Mouse (Mus musculus): ENCODE data around the gene Gtf3c2. TPM values are rescaled to one million over a fixed set of nuclear protein-coding genes. Genes with fewer than 3 reads are reported as not detected.

Gene Gtf3c2
- polyA plus RNA-seq, 1 experiment from 2014 or later = 78.1 TPM

DNA sequence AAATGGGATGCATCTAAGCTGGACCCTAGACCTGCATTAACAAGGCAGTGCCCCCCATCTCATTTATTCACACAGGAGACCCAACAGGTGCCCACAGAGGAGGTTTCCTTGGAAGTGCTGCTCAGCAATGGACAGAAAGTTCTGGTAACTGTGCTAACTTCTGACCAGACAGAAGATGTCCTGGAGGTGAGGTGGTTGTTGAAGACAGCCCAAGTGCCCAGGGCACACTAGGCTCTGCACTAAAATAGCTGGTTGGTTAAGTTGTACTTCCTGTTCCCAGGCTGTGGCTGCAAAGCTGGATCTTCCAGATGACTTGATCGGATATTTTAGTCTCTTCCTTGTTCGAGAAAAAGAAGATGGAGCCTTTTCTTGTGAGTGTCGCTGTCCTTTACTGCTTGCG is 15.7 kb upstream of the Gtf3c2 start:
- no peak for ATAC-seq
- no peak overlapping the region for H3K4me2 ChIP-seq (replicated peaks)
- WGBS = 93% methylated on average over 4 of the region's 4 CpGs
- H3K9ac ChIP-seq (replicated peaks) = no peak overlapping the region
- no peak overlapping the region for H3K27ac ChIP-seq
- no peak overlapping the region for H3K4me3 ChIP-seq (replicated peaks)
- H3K36me3 ChIP-seq = peaks cover 68% of the 10 kb centered on the region
- H3K4me1 ChIP-seq (replicated peaks) = peaks cover 31% of the 10 kb centered on the region
- no peaks in the 10 kb centered on the region for H3K27me3 ChIP-seq
- H3K9me3 ChIP-seq = peaks cover 5% of the 10 kb centered on the region

GRCm38 (mm10) chr5:31194486-31195485 is 14.8 kb upstream of the Gtf3c2 start:
- Histone ChIP-seq H3K27ac (no peak overlapping the region), H3K36me3 (peaks cover 68% of the 10 kb centered on the region), H3K9me3 (no peaks in the 10 kb centered on the region), H3K27me3 (no peaks in the 10 kb centered on the region), H3K9ac (replicated peaks) (no peak overlapping the region; the same call in 1 of the 2 replicates), H3K4me3 (replicated peaks) (peak overlapping the region; percentile 64), H3K4me1 (replicated peaks) (peaks cover 24% of the 10 kb centered on the region), H3K4me2 (replicated peaks) (peak overlapping the region; percentile 90)
- 94% methylated on average over 16 of the region's 16 CpGs for WGBS
- no peak for ATAC-seq

DNA sequence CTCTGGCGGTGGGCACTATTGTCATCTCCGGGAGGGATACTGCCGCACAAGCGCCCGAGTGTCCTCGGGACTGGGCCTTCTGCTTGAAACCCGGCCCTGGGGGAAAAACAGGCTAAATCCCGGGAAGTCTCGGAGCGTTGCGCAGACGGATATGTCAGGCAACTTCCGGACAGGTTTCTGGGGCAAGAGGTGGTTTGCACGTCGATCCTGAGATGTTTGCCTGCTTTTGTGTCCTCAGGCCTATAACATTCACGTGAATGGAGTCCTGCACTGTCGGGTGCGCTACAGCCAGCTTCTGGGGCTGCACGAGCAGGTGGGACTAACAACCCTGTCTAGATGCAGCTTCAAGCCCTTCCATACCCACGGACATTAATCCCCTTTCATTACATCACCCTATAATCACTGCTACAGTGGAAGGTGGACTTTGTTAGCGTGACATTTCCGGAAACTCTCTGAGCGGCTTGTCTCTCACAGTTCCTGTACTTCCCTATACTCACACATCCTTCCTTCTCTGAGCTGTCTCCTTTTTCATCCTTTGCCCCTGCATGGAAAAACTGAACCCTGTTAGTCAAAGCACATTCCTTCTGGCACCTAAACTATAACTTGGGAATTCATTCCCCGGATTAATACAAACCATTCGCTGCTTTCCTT is 13.8 kb upstream of the Gtf3c2 start:
- peaks cover 22% of the 10 kb centered on the region for H3K4me1 ChIP-seq (replicated peaks)
- H3K36me3 ChIP-seq = peaks cover 66% of the 10 kb centered on the region
- 13% methylated on average over 25 of the region's 25 CpGs for WGBS

DNA sequence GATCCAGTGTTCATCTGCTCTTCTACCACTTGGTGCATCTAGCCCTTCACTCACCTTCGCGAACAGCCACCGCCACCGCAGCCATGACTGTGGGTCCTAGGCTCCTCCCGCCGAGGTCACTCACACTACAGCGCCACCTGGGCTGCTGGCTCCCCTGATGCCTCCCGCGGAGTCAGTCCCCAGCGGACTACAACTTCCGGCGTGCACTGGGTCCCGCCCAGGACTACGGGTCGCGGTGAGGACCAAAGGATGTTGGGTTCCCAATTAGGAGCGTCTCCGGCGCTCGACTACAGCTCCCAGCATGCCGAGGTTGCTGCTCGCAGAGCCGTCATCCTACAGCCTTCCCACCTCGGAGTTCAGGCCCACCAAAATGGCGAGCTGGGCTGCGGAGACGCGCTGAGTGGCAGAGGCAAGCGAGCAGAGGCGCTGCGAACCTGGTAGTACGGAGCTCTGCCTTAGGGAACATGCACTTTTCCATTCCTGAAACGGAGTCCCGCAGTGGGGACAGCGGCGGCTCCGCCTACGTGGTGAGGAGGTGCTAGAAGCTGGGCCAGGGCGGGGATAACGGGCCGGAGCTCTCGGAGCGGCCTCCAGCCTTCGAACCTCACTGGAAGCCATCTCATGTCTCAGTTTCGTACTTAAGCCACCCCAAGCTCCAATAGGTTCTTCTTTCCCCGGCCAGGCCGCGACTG is 13.1 kb upstream of the Gtf3c2 start, which contains the start of the genes Snx17 and Eif2b4:
Snx17 (plus strand) TSS at position 289 of the 692 bp plus-strand sequence.
Eif2b4 (minus strand) TSS at position 492 of the 692 bp plus-strand sequence.
- Histone ChIP-seq H3K9ac (replicated peaks) (peak within 1 kb of the TSS; percentile 83), H3K4me2 (replicated peaks) (peak within 1 kb of the TSS; percentile 90), H3K27me3 (no peaks in the 10 kb centered on the region), H3K4me3 (replicated peaks) (peak within 1 kb of the TSS; percentile 64), H3K4me1 (replicated peaks) (peaks cover 22% of the 10 kb centered on the region), H3K9me3 (no peaks in the 10 kb centered on the region), H3K27ac (peak within 1 kb of the TSS; percentile 84), H3K36me3 (peaks cover 66% of the 10 kb centered on the region)
- ATAC-seq = peak; percentile 98
- under 1% methylated on average over 48 of the region's 48 CpGs for WGBS

More for the DNA sequence above, 13.8 kb upstream of the Gtf3c2 start:
- no peaks in the 10 kb centered on the region for H3K9me3 ChIP-seq
- peak overlapping the region; percentile 83 for H3K9ac ChIP-seq (replicated peaks)
- H3K27ac ChIP-seq = peak overlapping the region; percentile 84
- peak overlapping the region; percentile 64 for H3K4me3 ChIP-seq (replicated peaks)
- no peak for ATAC-seq
- peak overlapping the region; percentile 90 for H3K4me2 ChIP-seq (replicated peaks)
- no peaks in the 10 kb centered on the region for H3K27me3 ChIP-seq

- peak overlapping the region; percentile 83 for H3K9ac ChIP-seq (replicated peaks)
- H3K27me3 ChIP-seq = no peaks in the 10 kb centered on the region
- H3K4me3 ChIP-seq (replicated peaks) = peak overlapping the region; percentile 64
- peaks cover 22% of the 10 kb centered on the region for H3K4me1 ChIP-seq (replicated peaks)
- H3K36me3 ChIP-seq = peaks cover 66% of the 10 kb centered on the region
- peak overlapping the region; percentile 74 for H3K27ac ChIP-seq
- peak overlapping the region; percentile 90 for H3K4me2 ChIP-seq (replicated peaks)
- WGBS = 15% methylated on average over 42 of the region's 42 CpGs
- no peaks in the 10 kb centered on the region for H3K9me3 ChIP-seq
- ATAC-seq = peak; percentile 72
Measured at GRCm38 (mm10) chr5:31192045-31192938, 12.3 kb upstream of the Gtf3c2 start.

DNA sequence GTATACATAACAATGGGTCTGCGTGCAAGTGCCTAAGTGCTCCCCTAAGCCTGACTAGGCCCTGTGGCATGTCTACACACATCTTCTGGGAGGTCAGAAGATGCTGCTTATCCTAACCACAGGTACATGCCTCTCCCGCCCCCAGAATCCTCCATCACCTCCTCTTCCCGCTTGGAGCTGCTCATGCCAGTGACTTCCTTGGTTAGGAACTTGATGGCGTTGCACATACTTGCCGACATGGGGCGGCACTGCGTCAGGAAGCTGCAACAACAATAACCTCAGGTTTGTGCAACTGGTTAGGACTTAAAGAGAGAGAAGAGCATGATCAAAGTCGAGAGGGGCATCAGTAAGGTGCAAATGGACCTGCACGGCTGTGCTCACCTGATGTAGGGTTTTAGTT is 10.3 kb upstream of the Gtf3c2 start:
- Histone ChIP-seq H3K4me1 (replicated peaks) (peaks cover 22% of the 10 kb centered on the region), H3K9ac (replicated peaks) (no peak overlapping the region), H3K9me3 (no peaks in the 10 kb centered on the region), H3K4me3 (replicated peaks) (no peak overlapping the region), H3K27me3 (no peaks in the 10 kb centered on the region), H3K36me3 (peaks cover 51% of the 10 kb centered on the region), H3K27ac (no peak overlapping the region), H3K4me2 (replicated peaks) (no peak overlapping the region)
- WGBS = 87% methylated on average over 9 of the region's 9 CpGs
- no peak for ATAC-seq

DNA sequence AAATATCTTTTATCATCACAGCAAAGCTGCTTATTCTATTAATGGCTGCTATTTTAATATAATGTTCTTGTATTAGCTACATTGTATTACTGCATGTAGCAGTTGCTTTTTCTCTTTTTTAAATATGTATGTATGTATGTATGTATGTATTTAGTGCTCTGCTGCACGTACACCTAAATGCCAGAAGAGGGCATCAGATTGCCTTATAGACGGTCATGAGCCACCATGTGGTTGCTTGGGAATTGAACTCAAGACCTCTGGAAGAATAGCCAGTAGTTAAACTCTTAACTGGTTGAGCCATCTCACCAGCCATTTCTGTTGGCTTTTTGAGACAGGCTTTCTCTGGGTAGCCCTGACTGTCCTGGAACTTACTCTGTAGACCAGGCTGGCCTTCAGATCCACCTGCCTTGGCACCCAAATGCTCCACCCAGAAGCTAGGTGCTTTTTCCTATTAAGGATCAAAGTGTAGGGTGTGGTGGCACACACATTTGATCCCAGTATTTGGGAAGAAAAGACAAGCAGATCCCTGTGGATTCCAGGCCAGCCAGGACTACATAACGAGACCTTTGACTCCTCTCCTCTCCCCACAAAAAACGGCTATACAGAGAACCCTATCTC is 8.4 kb upstream of the Gtf3c2 start:
- H3K27ac ChIP-seq = no peak overlapping the region
- no peak overlapping the region for H3K4me2 ChIP-seq (replicated peaks)
- H3K4me1 ChIP-seq (replicated peaks) = peaks cover 11% of the 10 kb centered on the region
- H3K36me3 ChIP-seq = peaks cover 43% of the 10 kb centered on the region
- no peak for ATAC-seq
- H3K27me3 ChIP-seq = no peaks in the 10 kb centered on the region
- H3K9ac ChIP-seq (replicated peaks) = no peak overlapping the region
- no peak overlapping the region for H3K4me3 ChIP-seq (replicated peaks)
- H3K9me3 ChIP-seq = no peaks in the 10 kb centered on the region
- 74% methylated on average over 4 of the region's 4 CpGs for WGBS

DNA sequence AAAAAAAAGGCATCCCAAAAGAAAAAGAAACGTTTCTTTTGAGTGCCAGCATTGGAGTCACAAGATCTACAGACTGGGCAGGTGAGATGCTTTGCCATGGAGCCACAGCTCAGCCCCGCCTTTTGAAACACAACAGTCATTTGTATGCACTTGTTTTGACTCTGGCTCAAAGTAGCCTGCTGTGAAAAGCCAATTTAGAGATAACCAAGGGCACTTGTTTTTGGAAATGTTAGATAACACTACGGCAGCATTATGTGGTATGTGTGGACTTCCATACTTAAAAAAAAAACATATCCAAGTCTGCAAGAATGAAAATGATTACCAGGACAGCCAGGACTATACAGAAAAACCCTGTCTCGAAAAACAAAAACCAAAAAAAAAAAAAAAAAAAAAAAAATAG is 3.7 kb upstream of the Gtf3c2 start:
- WGBS = 66% methylated on average over 4 of the region's 4 CpGs
- no peaks in the 10 kb centered on the region for H3K27me3 ChIP-seq
- no peak overlapping the region for H3K4me2 ChIP-seq (replicated peaks)
- H3K36me3 ChIP-seq = peaks cover 20% of the 10 kb centered on the region
- ATAC-seq = no peak
- no peak overlapping the region for H3K9ac ChIP-seq (replicated peaks)
- H3K4me3 ChIP-seq (replicated peaks) = no peak overlapping the region
- no peak overlapping the region for H3K27ac ChIP-seq
- H3K9me3 ChIP-seq = no peaks in the 10 kb centered on the region
- peaks cover 10% of the 10 kb centered on the region for H3K4me1 ChIP-seq (replicated peaks)

DNA sequence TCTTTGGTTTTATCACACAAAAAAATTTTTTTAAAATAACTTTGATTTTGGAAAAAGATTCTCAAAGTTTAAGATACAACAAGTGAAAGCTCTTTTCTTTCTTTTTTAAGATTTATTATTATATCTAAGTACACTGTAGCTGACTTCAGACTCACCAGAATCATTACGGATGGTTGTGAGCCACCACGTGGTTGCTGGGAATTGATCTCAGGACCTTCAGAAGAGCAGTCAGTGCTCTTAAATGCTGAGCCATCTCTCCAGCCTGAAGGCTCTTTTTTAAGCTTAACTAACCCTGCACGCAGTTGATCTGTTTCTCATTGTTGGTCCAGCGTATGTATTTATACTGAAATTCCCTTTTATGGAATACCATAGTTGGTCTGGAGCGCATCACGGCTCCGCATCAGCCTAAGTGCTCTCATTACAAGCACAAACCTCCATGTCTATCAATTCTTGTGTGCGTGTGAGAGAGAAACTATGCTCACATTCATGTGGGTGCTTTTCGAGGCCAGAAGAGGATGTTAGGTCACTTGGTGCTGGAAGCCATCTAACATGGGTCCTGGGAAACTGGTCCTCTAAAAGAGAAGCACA is 1.3 kb upstream of the Gtf3c2 start:
- Histone ChIP-seq H3K27ac (no peak overlapping the region), H3K36me3 (0 out of 2 replicates have a peak, but pooled peaks cover 3% of the 10 kb centered on the region), H3K4me3 (replicated peaks) (no peak overlapping the region), H3K4me2 (replicated peaks) (no peak overlapping the region), H3K4me1 (replicated peaks) (peaks cover 29% of the 10 kb centered on the region), H3K9ac (replicated peaks) (no peak overlapping the region), H3K27me3 (no peaks in the 10 kb centered on the region), H3K9me3 (no peaks in the 10 kb centered on the region)
- no peak for ATAC-seq
- WGBS = 95% methylated on average over 9 of the region's 9 CpGs

DNA sequence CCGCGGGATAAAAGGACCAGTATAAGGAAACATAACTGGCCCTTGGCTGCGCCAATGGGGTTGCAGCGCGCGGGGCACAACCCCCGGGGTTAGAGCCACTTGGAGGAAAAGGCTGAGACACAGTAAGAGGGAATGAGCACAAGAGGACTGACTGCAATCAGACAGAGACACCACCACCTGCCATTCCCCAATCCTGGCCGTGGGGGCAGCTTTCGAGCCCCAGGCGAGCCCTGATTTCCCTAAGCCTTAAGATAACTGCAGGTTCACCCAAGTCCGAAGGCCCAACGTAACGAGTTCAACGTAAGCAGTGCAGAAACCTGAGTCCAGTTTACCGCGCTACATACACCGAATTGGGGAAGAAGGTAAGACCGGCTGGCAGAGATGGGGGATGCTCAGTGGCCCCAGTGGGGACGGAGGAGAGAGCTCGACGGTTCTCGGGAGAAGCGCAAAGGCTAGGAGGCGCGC is 611 bp downstream of the Gtf3c2 start:
- Histone ChIP-seq H3K4me1 (replicated peaks) (peaks cover 29% of the 10 kb centered on the region), H3K4me3 (replicated peaks) (peak overlapping the region; percentile 98), H3K9me3 (no peaks in the 10 kb centered on the region), H3K27me3 (no peaks in the 10 kb centered on the region), H3K27ac (peak overlapping the region; percentile 95), H3K4me2 (replicated peaks) (peak overlapping the region; percentile 98), H3K9ac (replicated peaks) (peak overlapping the region; percentile 80), H3K36me3 (peaks cover 9% of the 10 kb centered on the region)
- under 1% methylated on average over 25 of the region's 25 CpGs for WGBS
- peak; percentile 82 for ATAC-seq

All from midbrain, embryonic 13.5 days (tissue).